Mouse (Mus musculus): ENCODE measurements around the gene Smagp.

DNA sequence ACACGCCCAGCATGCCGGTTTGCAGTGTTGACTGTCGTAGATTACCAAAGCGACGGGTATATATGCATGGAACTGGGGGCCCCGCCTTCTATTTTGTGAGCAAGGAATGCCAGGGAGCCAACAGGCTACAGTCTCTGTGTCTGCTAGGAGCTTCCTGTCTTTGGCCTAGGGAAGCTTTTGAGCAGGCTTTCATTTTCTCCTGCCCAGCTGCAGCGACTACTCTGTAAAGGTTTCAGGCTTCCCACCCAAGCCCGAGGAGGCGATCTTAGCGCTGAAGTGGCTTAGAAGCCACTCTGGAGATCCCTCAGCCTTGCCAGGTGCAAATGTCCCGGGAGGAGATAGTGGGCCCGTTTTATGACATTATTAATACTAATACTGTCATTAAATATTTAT lies 37.9 kb downstream of the Smagp start:
- TF ChIP-seq CTCF (conservative IDR thresholded peaks at IDR 0.05 in 1 of 2, IDR thresholded peaks at IDR 0.05 in 1 of 2; ENCODE audit: low read depth in 2 of 2, low read length in 2 of 2): no peak
- no peak for TF ChIP-seq ZC3H11A (IDR thresholded peaks at IDR 0.05; ENCODE audit: low read depth, low read length)
